Mouse (Mus musculus) heart, adult 2 months (tissue): Measurements from ENCODE around the gene Gm19935.

Experiments used
- CTCF ChIP-seq: fragments of 200-600 bp; IDR thresholded peaks from 2 replicates; pipeline ENCODE4 v1.8.1; 2022; ENCODE audit warnings: antibody characterized with exemption, mild to moderate bottlenecking, moderate library complexity
- EP300 ChIP-seq: fragments of 200-500 bp; IDR thresholded peaks from 2 replicates; pipeline ENCODE4 v1.6.1; 2011; ENCODE audit warnings: low read depth, low read length, control low read depth; ENCODE audit not compliant: insufficient read depth

GRCm38 (mm10) chr8:90849462-90850050, 32.4 kb upstream of the Gm19935 start:
- TF ChIP-seq EP300 (no peak), CTCF (no peak)
